ENCODE assay signal across 21 mouse cellular contexts in the genomic region with DNA sequence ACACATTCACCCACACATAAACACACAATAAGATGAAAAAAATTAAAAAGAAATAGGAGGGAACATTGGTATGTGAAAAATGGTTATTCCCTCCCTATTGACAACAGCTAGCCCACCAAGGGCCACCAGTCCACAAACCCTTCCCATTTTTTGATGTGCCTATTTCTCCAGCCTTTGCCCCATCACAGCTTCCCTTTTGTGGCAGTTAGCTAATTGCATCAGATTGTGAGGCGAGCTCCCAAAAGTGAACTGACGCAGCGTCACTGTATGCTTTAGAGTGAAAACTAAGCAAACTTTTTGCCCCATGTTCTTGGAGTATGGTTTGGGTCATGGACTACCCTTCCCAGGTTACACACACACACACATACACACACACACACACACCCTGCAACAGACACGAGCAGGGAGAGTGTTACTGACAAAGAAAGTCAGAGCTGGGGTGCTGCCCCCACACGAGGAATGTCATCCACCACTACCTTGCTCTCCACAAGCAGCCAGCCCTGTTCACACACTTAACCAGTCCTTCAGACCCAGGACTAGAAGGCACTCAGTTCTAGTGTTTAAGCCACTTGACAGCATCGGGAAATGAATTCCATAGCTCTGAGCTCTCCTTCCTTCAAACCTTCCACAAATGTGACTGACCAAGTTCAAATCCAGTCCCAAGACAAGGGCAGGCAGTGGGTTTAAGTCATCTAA.
DNase-seq lines count a peak whose midpoint lies in the region; ATAC-seq and TF ChIP-seq lines count a peak whose summit lies in the region.
"Had no signal": no experiment of that assay in that cellular context is flagged by ENCODE, and none has a peak within 500 bp of the region (broad histone marks: within the 10 kb centered on the region; RNA-seq: fewer than 3 reads in every experiment).

No protein-coding gene starts in this region.

- no peak overlapping the region for H3K4me3 ChIP-seq in heart, embryonic 13.5 days
- no peak overlapping the region for H3K4me3 ChIP-seq in bone marrow macrophage, adult 2 months (ENCODE audit: insufficient read depth, low read length)
- H3K4me3 ChIP-seq in lung, embryonic 15.5 days, result no peak overlapping the region
- no peak overlapping the region for H3K4me3 ChIP-seq in hindbrain, postnatal 0 days (ENCODE audit: low read length)
- H3K4me3 ChIP-seq: embryonic facial prominence, embryonic 15.5 days; hindbrain, embryonic 13.5 days; kidney, embryonic 15.5 days; neural tube, embryonic 13.5 days had no signal

- H3K27me3 ChIP-seq in heart, embryonic 13.5 days (replicated peaks), result no peaks in the 10 kb centered on the region
- H3K27me3 ChIP-seq in lung, embryonic 15.5 days, result no peaks in the 10 kb centered on the region
- no peaks in the 10 kb centered on the region for H3K27me3 ChIP-seq in hindbrain, postnatal 0 days (ENCODE audit: insufficient read depth, low read length)
- H3K27me3 ChIP-seq: hindbrain, embryonic 13.5 days; kidney, embryonic 15.5 days; neural tube, embryonic 13.5 days had no signal

- no peak overlapping the region for H3K9ac ChIP-seq in heart, embryonic 13.5 days
- H3K9ac ChIP-seq in lung, embryonic 15.5 days, result no peak overlapping the region
- H3K9ac ChIP-seq in hindbrain, postnatal 0 days (replicated peaks; ENCODE audit: low read length), result no peak overlapping the region
- H3K9ac ChIP-seq: embryonic facial prominence, embryonic 15.5 days; hindbrain, embryonic 13.5 days; kidney, embryonic 15.5 days; neural tube, embryonic 13.5 days had no signal

- DNase-seq in heart, postnatal 14 days, result no peak
- DNase-seq in lung, postnatal 4 days, result peak; percentile 55 to 78
- DNase-seq in kidney, adult 8-10 months, result no peak
- no peak for DNase-seq in hindbrain, postnatal 0 days (ENCODE audit: low spot score)
- DNase-seq in ovary, postnatal 10 days (ENCODE audit: low spot score), result no peak
- DNase-seq: adrenal gland, postnatal 10 days; cerebellum, adult 11-12 months; cerebellum, postnatal 25 days; midbrain, embryonic 14.5 days; thymus, adult 18-20 months; thymus, postnatal 4 days had no signal

- 59% methylated on average over 6 of the region's 6 CpGs for WGBS in heart, embryonic 13.5 days
- 51% methylated on average over 6 of the region's 6 CpGs for WGBS in lung, embryonic 15.5 days
- WGBS in hindbrain, postnatal 0 days, result 91% methylated on average over 6 of the region's 6 CpGs

- TF ChIP-seq POLR2A in bone marrow macrophage, adult 2 months (IDR thresholded peaks at IDR 0.05; ENCODE audit: borderline replicate concordance, low read depth, low read length), result no peak

- no peak for ATAC-seq in heart, embryonic 13.5 days (ENCODE audit: extremely low read depth, insufficient number of reproducible peaks, low FRiP score, low TSS enrichment)
- peak; percentile 71; the same call in 1 of the 2 replicates for ATAC-seq in lung, embryonic 15.5 days (ENCODE audit: borderline replicate concordance, extremely low read depth, low FRiP score, low TSS enrichment)
- ATAC-seq in hindbrain, postnatal 0 days, result no peak
- ATAC-seq: activated CD4-positive, CD25-positive, alpha-beta regulatory T cell, adult 4 months; forebrain, embryonic 16.5 days had no signal

- peaks cover 20% of the 10 kb centered on the region for H3K36me3 ChIP-seq in heart, embryonic 13.5 days
- no peaks in the 10 kb centered on the region for H3K36me3 ChIP-seq in lung, embryonic 15.5 days
- H3K36me3 ChIP-seq in hindbrain, postnatal 0 days (ENCODE audit: insufficient read depth, low read length), result no peaks in the 10 kb centered on the region
- H3K36me3 ChIP-seq: embryonic facial prominence, embryonic 15.5 days; G1E; hindbrain, embryonic 13.5 days had no signal

- no peak overlapping the region for H3K4me2 ChIP-seq in heart, embryonic 13.5 days
- no peak overlapping the region for H3K4me2 ChIP-seq in lung, embryonic 15.5 days
- no peak overlapping the region for H3K4me2 ChIP-seq in hindbrain, postnatal 0 days (ENCODE audit: low read depth, low read length)
- H3K4me2 ChIP-seq: embryonic facial prominence, embryonic 15.5 days; hindbrain, embryonic 13.5 days; kidney, embryonic 15.5 days; neural tube, embryonic 13.5 days had no signal

- H3K9me3 ChIP-seq in heart, embryonic 13.5 days, result no peaks in the 10 kb centered on the region
- H3K9me3 ChIP-seq in lung, embryonic 15.5 days, result no peaks in the 10 kb centered on the region
- no peaks in the 10 kb centered on the region for H3K9me3 ChIP-seq in hindbrain, postnatal 0 days (ENCODE audit: low read length)
- H3K9me3 ChIP-seq: embryonic facial prominence, embryonic 15.5 days; G1E; hindbrain, embryonic 13.5 days; kidney, embryonic 15.5 days; neural tube, embryonic 13.5 days had no signal

- peaks cover 66% of the 10 kb centered on the region for H3K4me1 ChIP-seq in heart, embryonic 13.5 days
- H3K4me1 ChIP-seq in bone marrow macrophage, adult 2 months (ENCODE audit: control insufficient read depth, insufficient read depth, low read length), result peaks cover 65% of the 10 kb centered on the region
- peaks cover 39% of the 10 kb centered on the region for H3K4me1 ChIP-seq in lung, embryonic 15.5 days
- no peaks in the 10 kb centered on the region for H3K4me1 ChIP-seq in hindbrain, postnatal 0 days (ENCODE audit: insufficient read depth, low read length)

- peak overlapping the region; percentile 54; the same call in 1 of the 2 replicates for H3K27ac ChIP-seq in heart, embryonic 13.5 days (replicated peaks)
- H3K27ac ChIP-seq in bone marrow macrophage, adult 2 months (ENCODE audit: insufficient read depth, low read depth, low read length), result peak overlapping the region; percentile 34
- H3K27ac ChIP-seq in lung, embryonic 15.5 days, result peak overlapping the region; percentile 66
- no peak overlapping the region for H3K27ac ChIP-seq in hindbrain, postnatal 0 days
- H3K27ac ChIP-seq: embryonic facial prominence, embryonic 15.5 days; hindbrain, embryonic 13.5 days; kidney, embryonic 15.5 days; neural tube, embryonic 13.5 days had no signal

- TF ChIP-seq CTCF in bone marrow macrophage, adult 2 months (IDR thresholded peaks at IDR 0.05; ENCODE audit: low read depth, low read length), result no peak
- no peak for TF ChIP-seq CTCF in hindbrain, postnatal 0 days (IDR thresholded peaks at IDR 0.05; ENCODE audit: low read depth)

- intact Hi-C loops in heart, postnatal 14 days (cut with DNase I), result no loop called here

Comparison
In these comparisons a context has a peak if more than half of its experiments do, and no peak if none do; other contexts are left out.
1. DNase-seq: peak in lung, postnatal 4 days (2 of 2); none in heart, postnatal 14 days (0 of 2), kidney, adult 8-10 months (0 of 2), hindbrain, postnatal 0 days (single experiment) and ovary, postnatal 10 days (single experiment).